Mouse (Mus musculus): ENCODE data around the gene Capg. TPM values are rescaled to one million over a fixed set of nuclear protein-coding genes. Genes with fewer than 3 reads are reported as not detected.

Gene Capg
- polyA plus RNA-seq, 1 experiment, result 394 TPM

DNA sequence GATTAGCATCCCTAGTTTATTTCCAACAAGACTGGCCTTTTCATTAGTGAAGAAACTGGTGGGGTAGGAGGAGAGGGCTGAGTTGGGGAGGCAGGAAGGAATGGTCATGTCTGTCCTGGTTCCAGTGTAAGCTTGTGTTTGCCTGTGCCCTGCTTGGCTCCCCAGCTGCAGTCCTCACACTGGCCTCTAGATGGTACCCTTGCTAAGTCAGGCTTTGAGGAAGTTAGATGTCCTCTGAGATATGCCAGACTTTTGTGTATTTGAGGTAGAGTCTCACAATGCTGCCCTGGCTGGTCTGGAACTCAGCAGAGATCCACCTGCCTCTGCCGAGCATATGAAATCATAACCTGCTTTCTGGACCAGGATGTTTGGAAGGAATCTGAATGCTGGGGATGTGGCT is 57.5 kb downstream of the Capg start:
- no peak overlapping the region for H3K4me2 ChIP-seq (ENCODE audit: low read depth)
- no peaks in the 10 kb centered on the region for H3K79me2 ChIP-seq (ENCODE audit: control insufficient read depth, insufficient read depth)
- H3K27me3 ChIP-seq (ENCODE audit: control insufficient read depth, insufficient read depth, insufficient read length), result no peaks in the 10 kb centered on the region
- no peak for TF ChIP-seq POLR2AphosphoS2 (IDR thresholded peaks at IDR 0.05; ENCODE audit: insufficient read length, low read depth)
- no peak for TF ChIP-seq SRF (IDR thresholded peaks at IDR 0.05; ENCODE audit: control insufficient read depth, insufficient read length, low read depth)
- no peak for TF ChIP-seq POLR2A (IDR thresholded peaks at IDR 0.05; ENCODE audit: insufficient read length, low read depth)
- no peak for TF ChIP-seq TCF12 (IDR thresholded peaks at IDR 0.05; ENCODE audit: insufficient read depth, poor library complexity, severe bottlenecking)
- no peak for TF ChIP-seq REST (IDR thresholded peaks at IDR 0.05; ENCODE audit: insufficient read depth, insufficient read length)
- TF ChIP-seq MAX (IDR thresholded peaks at IDR 0.05; ENCODE audit: low read depth), result no peak
- no peak for TF ChIP-seq MYOD1 (IDR thresholded peaks at IDR 0.05; ENCODE audit: control insufficient read depth in 1 of 3, insufficient read length in 2 of 3, low read depth in 2 of 3)
- no peak for TF ChIP-seq E2F4 (IDR thresholded peaks at IDR 0.05; ENCODE audit: insufficient read depth)
- TF ChIP-seq TCF3 (IDR thresholded peaks at IDR 0.05; ENCODE audit: insufficient read length, low read depth), result no peak
- no peak for TF ChIP-seq CEBPB (IDR thresholded peaks at IDR 0.05; ENCODE audit: insufficient read depth, poor library complexity, severe bottlenecking)
- no peak for TF ChIP-seq MYOG (IDR thresholded peaks at IDR 0.05; ENCODE audit: control insufficient read depth in 1 of 3, insufficient read depth in 1 of 3, insufficient read length in 2 of 3, low read depth in 2 of 3)
- TF ChIP-seq USF1 (IDR thresholded peaks at IDR 0.05; ENCODE audit: low read depth), result no peak
- H3K36me3 ChIP-seq (ENCODE audit: control insufficient read depth, insufficient read depth), result peaks cover 6% of the 10 kb centered on the region
- no peak overlapping the region for H3ac ChIP-seq (ENCODE audit: control insufficient read depth, insufficient read length)
- no peak overlapping the region for H3K4me3 ChIP-seq

DNA sequence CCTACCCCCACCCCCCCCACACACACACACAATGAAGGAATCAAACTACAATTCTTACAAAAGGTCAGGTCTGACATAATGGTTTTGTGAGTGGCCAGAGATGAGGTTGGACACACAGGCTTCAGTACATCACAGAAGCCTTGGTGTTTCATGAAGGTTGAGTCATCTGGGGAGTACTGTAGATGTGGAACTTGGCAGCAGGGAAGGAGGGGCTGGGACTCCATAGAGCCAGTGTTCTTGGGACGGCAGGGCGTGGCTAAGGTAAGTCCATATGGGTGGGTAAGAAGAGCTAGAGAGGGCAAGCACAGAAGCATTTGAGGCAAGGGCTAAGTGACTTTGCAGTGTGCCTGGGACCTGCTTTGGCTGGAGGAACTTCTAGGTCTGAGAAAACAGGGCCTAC is 59.9 kb downstream of the Capg start:
- Histone ChIP-seq H3K4me2 (ENCODE audit: low read depth) (no peak overlapping the region), H3K79me2 (ENCODE audit: control insufficient read depth, insufficient read depth) (no peaks in the 10 kb centered on the region), H3K36me3 (ENCODE audit: control insufficient read depth, insufficient read depth) (peaks cover 18% of the 10 kb centered on the region), H3ac (ENCODE audit: control insufficient read depth, insufficient read length) (no peak overlapping the region), H3K4me3 (no peak overlapping the region), H3K27me3 (ENCODE audit: control insufficient read depth, insufficient read depth, insufficient read length) (no peaks in the 10 kb centered on the region)
- peak; percentile 25; the same call in 1 of the 2 replicates for TF ChIP-seq CEBPB (IDR thresholded peaks at IDR 0.05; ENCODE audit: insufficient read depth, poor library complexity, severe bottlenecking)
- TF ChIP-seq MYOG (IDR thresholded peaks at IDR 0.05; ENCODE audit: control insufficient read depth in 1 of 3, insufficient read depth in 1 of 3, insufficient read length in 2 of 3, low read depth in 2 of 3), result no peak

DNA sequence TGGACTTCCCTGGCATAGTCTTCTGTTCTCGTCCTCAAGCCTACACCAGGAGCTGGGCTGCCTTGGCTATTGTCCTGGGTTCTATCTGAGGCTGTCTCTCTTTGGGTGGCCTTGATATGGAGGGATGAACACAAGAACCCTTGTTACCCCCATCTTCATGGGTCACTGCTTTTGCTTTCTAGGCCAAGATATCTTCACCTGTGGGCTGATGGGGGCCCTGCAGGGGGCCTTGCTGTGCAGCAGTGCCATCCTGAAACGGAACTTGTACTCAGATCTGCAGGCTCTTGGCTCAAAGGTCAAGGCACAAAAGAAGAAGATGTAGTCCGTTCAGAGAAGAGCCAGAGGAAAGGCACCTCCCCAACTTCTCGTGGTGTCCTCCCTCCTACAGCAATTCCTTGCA is 62.9 kb downstream of the Capg start:
- no peaks in the 10 kb centered on the region for H3K27me3 ChIP-seq (ENCODE audit: control insufficient read depth, insufficient read depth, insufficient read length)
- no peak overlapping the region for H3K4me3 ChIP-seq
- H3ac ChIP-seq (ENCODE audit: control insufficient read depth, insufficient read length), result no peak overlapping the region
- no peaks in the 10 kb centered on the region for H3K79me2 ChIP-seq (ENCODE audit: control insufficient read depth, insufficient read depth)
- TF ChIP-seq MYOG (IDR thresholded peaks at IDR 0.05; ENCODE audit: control insufficient read depth in 1 of 3, insufficient read depth in 1 of 3, insufficient read length in 2 of 3, low read depth in 2 of 3), result no peak
- no peak for TF ChIP-seq MYOD1 (IDR thresholded peaks at IDR 0.05; ENCODE audit: control insufficient read depth in 1 of 3, insufficient read length in 2 of 3, low read depth in 2 of 3)
- TF ChIP-seq CEBPB (IDR thresholded peaks at IDR 0.05; ENCODE audit: insufficient read depth, poor library complexity, severe bottlenecking), result no peak
- no peak for TF ChIP-seq E2F4 (IDR thresholded peaks at IDR 0.05; ENCODE audit: insufficient read depth)
- TF ChIP-seq REST (IDR thresholded peaks at IDR 0.05; ENCODE audit: insufficient read depth, insufficient read length), result no peak
- no peak for TF ChIP-seq MAX (IDR thresholded peaks at IDR 0.05; ENCODE audit: low read depth)
- no peak for TF ChIP-seq POLR2A (IDR thresholded peaks at IDR 0.05; ENCODE audit: insufficient read length, low read depth)
- H3K4me2 ChIP-seq (ENCODE audit: low read depth), result no peak overlapping the region
- peaks cover 32% of the 10 kb centered on the region for H3K36me3 ChIP-seq (ENCODE audit: control insufficient read depth, insufficient read depth)

DNA sequence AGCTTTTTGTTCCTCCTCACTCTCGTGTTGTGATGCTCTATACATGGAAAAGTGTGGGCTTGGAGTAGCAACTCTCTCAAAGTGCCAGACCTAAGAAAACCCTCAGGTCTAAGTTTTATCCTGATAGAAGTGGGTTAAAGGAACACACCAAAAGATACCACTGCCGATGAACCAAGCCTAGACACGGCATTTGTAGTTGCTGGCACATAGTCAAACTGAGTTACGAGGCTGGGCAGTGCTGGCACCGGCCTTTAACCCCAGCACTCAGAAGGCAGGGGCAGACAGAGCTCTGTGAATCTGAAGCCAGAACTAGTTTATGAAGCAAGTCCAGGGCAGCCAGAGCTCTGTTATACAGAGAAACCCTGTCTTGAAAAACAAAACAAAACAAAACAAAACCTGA is 63.5 kb downstream of the Capg start:
- Histone ChIP-seq H3K79me2 (ENCODE audit: control insufficient read depth, insufficient read depth) (no peaks in the 10 kb centered on the region), H3ac (ENCODE audit: control insufficient read depth, insufficient read length) (no peak overlapping the region), H3K4me2 (ENCODE audit: low read depth) (no peak overlapping the region), H3K27me3 (ENCODE audit: control insufficient read depth, insufficient read depth, insufficient read length) (no peaks in the 10 kb centered on the region), H3K36me3 (ENCODE audit: control insufficient read depth, insufficient read depth) (peaks cover 32% of the 10 kb centered on the region), H3K4me3 (no peak overlapping the region)
- TF ChIP-seq TCF3 (IDR thresholded peaks at IDR 0.05; ENCODE audit: insufficient read length, low read depth) (no peak), MAX (IDR thresholded peaks at IDR 0.05; ENCODE audit: low read depth) (no peak), E2F4 (IDR thresholded peaks at IDR 0.05; ENCODE audit: insufficient read depth) (no peak), POLR2A (IDR thresholded peaks at IDR 0.05; ENCODE audit: insufficient read length, low read depth) (no peak), USF1 (IDR thresholded peaks at IDR 0.05; ENCODE audit: low read depth) (no peak), MYOD1 (IDR thresholded peaks at IDR 0.05; ENCODE audit: control insufficient read depth in 1 of 3, insufficient read length in 2 of 3, low read depth in 2 of 3) (no peak), MYOG (IDR thresholded peaks at IDR 0.05; ENCODE audit: control insufficient read depth in 1 of 3, insufficient read depth in 1 of 3, insufficient read length in 2 of 3, low read depth in 2 of 3) (no peak), CEBPB (IDR thresholded peaks at IDR 0.05; ENCODE audit: insufficient read depth, poor library complexity, severe bottlenecking) (no peak)

DNA sequence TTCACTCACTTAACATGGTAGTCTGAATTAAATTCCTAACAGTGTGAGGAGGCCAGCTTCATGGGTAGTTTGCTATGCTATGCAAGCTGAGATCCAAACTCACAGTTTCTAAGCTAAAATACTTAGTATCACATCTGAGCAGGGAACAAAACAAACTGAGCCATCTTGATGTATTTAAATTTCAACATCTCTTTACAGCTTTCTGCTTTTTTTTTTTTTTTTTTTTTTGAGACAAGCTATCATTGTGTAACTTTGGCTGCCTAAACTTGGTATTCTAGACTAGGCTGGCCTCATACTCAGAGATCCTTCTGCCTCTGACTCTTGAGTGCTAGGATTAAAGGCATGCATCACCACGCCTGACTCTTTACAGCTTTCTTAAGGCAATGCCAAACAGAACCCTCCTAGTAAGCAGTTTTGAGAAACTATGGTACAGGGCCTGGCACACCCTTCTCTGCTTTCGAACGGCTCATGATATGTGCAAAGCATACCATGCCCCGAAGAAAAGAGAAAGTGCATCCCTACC is 64.5 kb downstream of the Capg start:
- Histone ChIP-seq H3K36me3 (ENCODE audit: control insufficient read depth, insufficient read depth) (peaks cover 42% of the 10 kb centered on the region), H3K27me3 (ENCODE audit: control insufficient read depth, insufficient read depth, insufficient read length) (no peaks in the 10 kb centered on the region), H3K4me2 (ENCODE audit: low read depth) (no peak overlapping the region), H3K79me2 (ENCODE audit: control insufficient read depth, insufficient read depth) (no peaks in the 10 kb centered on the region), H3ac (ENCODE audit: control insufficient read depth, insufficient read length) (no peak overlapping the region), H3K4me3 (no peak overlapping the region)
- TF ChIP-seq POLR2A (IDR thresholded peaks at IDR 0.05; ENCODE audit: insufficient read length, low read depth) (no peak), TCF3 (IDR thresholded peaks at IDR 0.05; ENCODE audit: insufficient read length, low read depth) (no peak), MAX (IDR thresholded peaks at IDR 0.05; ENCODE audit: low read depth) (no peak)

Data from myocyte (in vitro differentiated cells).